Mouse (Mus musculus): ENCODE measurements around the gene Wscd2. TPM values are rescaled to one million over a fixed set of nuclear protein-coding genes. Genes with fewer than 3 reads are reported as not detected.

The Wscd2 gene
- total RNA-seq, 1 experiment, result 2.6 TPM

DNA sequence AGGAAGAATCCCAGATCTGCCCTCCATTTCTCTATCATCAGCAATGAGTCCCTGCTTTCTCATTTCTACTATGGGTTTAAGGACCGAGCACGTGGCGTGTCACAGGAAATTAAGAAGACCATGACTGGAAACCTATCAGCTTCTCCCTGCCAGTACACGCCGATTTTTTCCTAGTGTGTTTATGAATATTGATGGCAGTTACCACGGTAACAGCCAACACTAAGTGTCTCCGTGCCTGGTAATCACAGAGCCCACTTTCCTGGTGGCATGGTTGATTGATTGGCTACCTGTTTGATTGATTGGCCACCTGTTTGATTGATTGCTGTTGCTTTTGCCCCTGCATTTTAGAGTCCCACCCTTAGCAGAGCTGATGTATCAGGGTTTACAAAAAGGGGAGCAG is 30.2 kb upstream of the Wscd2 start:
- TF ChIP-seq HCFC1 (IDR thresholded peaks at IDR 0.05; ENCODE audit: borderline replicate concordance, insufficient read depth, low read length) (no peak), MAFK (IDR thresholded peaks at IDR 0.05; ENCODE audit: insufficient read depth, low read depth, low read length) (no peak), ZC3H11A (IDR thresholded peaks at IDR 0.05; ENCODE audit: borderline replicate concordance, low read depth, low read length) (no peak), ZNF384 (IDR thresholded peaks at IDR 0.05; ENCODE audit: low read depth, low read length) (no peak), CHD2 (IDR thresholded peaks at IDR 0.05; ENCODE audit: low read depth, low read length) (no peak)
- Histone ChIP-seq H3K4me1 (ENCODE audit: control insufficient read depth in 2 of 2, insufficient read depth in 2 of 2, low read length in 2 of 2, poor library complexity in 1 of 2) (peaks cover 2 to 8% of the 10 kb centered on the region in 2 experiments; a peak in 2 of 4 replicates), H3K4me3 (ENCODE audit: insufficient read depth in 1 of 2, low read depth in 1 of 2, low read length in 2 of 2, poor library complexity in 1 of 2, severe bottlenecking in 1 of 2) (no peak overlapping the region), H3K27ac (ENCODE audit: insufficient read depth, low read depth, low read length, poor library complexity, severe bottlenecking) (no peak overlapping the region), H3K9me3 (ENCODE audit: control insufficient read depth, insufficient read depth, low read depth, low read length) (no peaks in the 10 kb centered on the region), H3K36me3 (ENCODE audit: control insufficient read depth, insufficient read depth, low read length, poor library complexity, severe bottlenecking) (no peaks in the 10 kb centered on the region), H3K9ac (ENCODE audit: insufficient read depth, low read depth, low read length, poor library complexity, severe bottlenecking) (no peak overlapping the region)
- DNase-seq (ENCODE audit: low read depth, low spot score), result no peak
- in situ Hi-C loops (cut with MboI; ENCODE audit: low sequenced_read_pairs in 2 of 2, unreplicated experiment in 2 of 2), result no loop called here

DNA sequence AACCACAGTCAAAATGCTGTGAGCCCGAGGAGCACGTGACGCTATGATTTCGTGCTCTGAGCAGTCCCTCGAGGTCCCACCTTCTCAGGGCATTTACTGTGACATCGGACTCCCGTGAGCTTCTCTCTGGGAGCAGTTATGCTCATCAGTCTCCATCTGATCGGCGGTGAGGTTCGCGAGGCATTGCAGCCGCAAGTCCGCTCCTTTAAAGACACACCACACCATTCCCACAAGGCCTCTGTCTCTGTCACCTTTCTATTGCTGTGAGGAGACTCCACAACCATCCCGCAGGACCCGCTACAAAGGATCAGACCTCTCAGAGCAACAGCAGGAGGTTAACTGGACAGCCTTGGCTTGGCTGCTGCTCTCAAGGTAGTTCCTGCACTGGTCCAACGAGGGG is 28.6 kb upstream of the Wscd2 start:
- peaks cover 2 to 10% of the 10 kb centered on the region in 2 experiments; a peak in 2 of 4 replicates for H3K4me1 ChIP-seq (ENCODE audit: control insufficient read depth in 2 of 2, insufficient read depth in 2 of 2, low read length in 2 of 2, poor library complexity in 1 of 2)
- TF ChIP-seq CHD2 (IDR thresholded peaks at IDR 0.05; ENCODE audit: low read depth, low read length) (no peak), MAFK (IDR thresholded peaks at IDR 0.05; ENCODE audit: insufficient read depth, low read depth, low read length) (no peak), ZC3H11A (IDR thresholded peaks at IDR 0.05; ENCODE audit: borderline replicate concordance, low read depth, low read length) (no peak), ZNF384 (IDR thresholded peaks at IDR 0.05; ENCODE audit: low read depth, low read length) (no peak), HCFC1 (IDR thresholded peaks at IDR 0.05; ENCODE audit: borderline replicate concordance, insufficient read depth, low read length) (no peak)
- no peaks in the 10 kb centered on the region for H3K36me3 ChIP-seq (ENCODE audit: control insufficient read depth, insufficient read depth, low read length, poor library complexity, severe bottlenecking)
- peak overlapping the region; percentile 16 to 28; a peak in 2 of 4 replicates for H3K4me3 ChIP-seq (ENCODE audit: insufficient read depth in 1 of 2, low read depth in 1 of 2, low read length in 2 of 2, poor library complexity in 1 of 2, severe bottlenecking in 1 of 2)
- peak overlapping the region; percentile 10; the same call in 1 of the 2 replicates for H3K9ac ChIP-seq (ENCODE audit: insufficient read depth, low read depth, low read length, poor library complexity, severe bottlenecking)
- DNase-seq (ENCODE audit: low read depth, low spot score), result no peak
- H3K9me3 ChIP-seq (ENCODE audit: control insufficient read depth, insufficient read depth, low read depth, low read length), result no peaks in the 10 kb centered on the region
- in situ Hi-C loops (cut with MboI; ENCODE audit: low sequenced_read_pairs in 2 of 2, unreplicated experiment in 2 of 2), result no loop called here
- no peak overlapping the region for H3K27ac ChIP-seq (ENCODE audit: insufficient read depth, low read depth, low read length, poor library complexity, severe bottlenecking)

DNA sequence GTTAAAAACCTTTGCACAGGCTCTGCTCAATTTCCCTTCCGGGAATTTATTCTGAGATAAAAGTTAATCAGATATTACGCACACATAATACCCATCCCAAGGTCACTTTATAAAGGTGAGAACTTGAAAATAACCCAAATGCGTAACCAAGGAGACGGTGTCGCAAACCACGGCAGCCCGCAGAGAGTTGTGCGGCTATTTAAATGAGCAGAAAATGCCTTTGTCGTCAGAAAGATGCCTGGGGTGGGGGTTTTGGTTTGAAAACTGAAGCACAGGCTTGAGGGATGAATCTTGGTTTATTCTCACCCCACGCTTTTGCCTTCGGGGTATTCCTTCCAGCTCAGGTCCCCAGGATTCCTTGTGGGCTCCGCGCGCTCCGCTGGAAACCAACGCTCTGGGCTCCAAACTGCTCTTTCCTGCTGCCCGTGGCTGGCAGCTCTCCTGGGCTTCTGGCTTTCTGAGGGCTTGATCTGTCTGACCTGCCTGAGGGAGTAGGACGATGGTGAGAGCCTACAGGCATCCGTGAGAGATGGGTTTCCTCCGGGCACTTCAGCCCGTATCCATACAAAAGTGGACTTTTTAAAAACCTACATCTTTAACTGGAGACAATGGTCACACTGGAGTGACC is 28.0 kb upstream of the Wscd2 start:
- Histone ChIP-seq H3K27ac (ENCODE audit: insufficient read depth, low read depth, low read length, poor library complexity, severe bottlenecking) (no peak overlapping the region), H3K9me3 (ENCODE audit: control insufficient read depth, insufficient read depth, low read depth, low read length) (no peaks in the 10 kb centered on the region), H3K4me3 (ENCODE audit: insufficient read depth in 1 of 2, low read depth in 1 of 2, low read length in 2 of 2, poor library complexity in 1 of 2, severe bottlenecking in 1 of 2) (peak overlapping the region; percentile 16 to 28; a peak in 3 of 4 replicates), H3K9ac (ENCODE audit: insufficient read depth, low read depth, low read length, poor library complexity, severe bottlenecking) (0 out of 2 replicates have a peak overlapping the region, but pooled peaks have one; percentile 28), H3K36me3 (ENCODE audit: control insufficient read depth, insufficient read depth, low read length, poor library complexity, severe bottlenecking) (no peaks in the 10 kb centered on the region), H3K4me1 (ENCODE audit: control insufficient read depth in 2 of 2, insufficient read depth in 2 of 2, low read length in 2 of 2, poor library complexity in 1 of 2) (peaks cover 2 to 11% of the 10 kb centered on the region in 2 experiments; a peak in 2 of 4 replicates)
- no peak for TF ChIP-seq HCFC1 (IDR thresholded peaks at IDR 0.05; ENCODE audit: borderline replicate concordance, insufficient read depth, low read length)
- no peak for TF ChIP-seq MAFK (IDR thresholded peaks at IDR 0.05; ENCODE audit: insufficient read depth, low read depth, low read length)
- TF ChIP-seq ZNF384 (IDR thresholded peaks at IDR 0.05; ENCODE audit: low read depth, low read length), result no peak
- no peak for TF ChIP-seq ZC3H11A (IDR thresholded peaks at IDR 0.05; ENCODE audit: borderline replicate concordance, low read depth, low read length)
- TF ChIP-seq CHD2 (IDR thresholded peaks at IDR 0.05; ENCODE audit: low read depth, low read length), result no peak
- in situ Hi-C loops (cut with MboI; ENCODE audit: low sequenced_read_pairs in 2 of 2, unreplicated experiment in 2 of 2), result no loop called here
- DNase-seq (ENCODE audit: low read depth, low spot score), result no peak

DNA sequence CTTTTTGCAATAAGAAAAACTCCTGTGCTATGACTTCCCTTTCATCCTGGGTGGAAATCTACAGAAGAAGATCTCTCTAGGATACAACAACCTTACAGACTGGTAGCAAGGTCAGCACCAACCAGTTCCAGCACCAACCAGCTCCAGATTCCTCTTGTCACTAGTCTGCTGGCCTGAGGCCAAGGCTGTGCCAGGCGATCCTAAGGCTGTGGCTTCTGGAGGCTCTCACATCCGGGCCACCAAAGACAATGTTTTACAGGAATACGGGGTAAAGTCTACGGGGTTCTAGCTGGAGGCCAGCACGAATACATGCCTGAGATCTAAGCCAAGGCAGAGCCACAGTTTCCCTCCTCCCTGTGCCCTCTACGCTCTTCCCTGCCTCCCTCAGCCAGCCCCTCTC is 25.4 kb upstream of the Wscd2 start:
- TF ChIP-seq HCFC1 (IDR thresholded peaks at IDR 0.05; ENCODE audit: borderline replicate concordance, insufficient read depth, low read length), result no peak
- no peak for TF ChIP-seq MAFK (IDR thresholded peaks at IDR 0.05; ENCODE audit: insufficient read depth, low read depth, low read length)
- no peak for TF ChIP-seq ZNF384 (IDR thresholded peaks at IDR 0.05; ENCODE audit: low read depth, low read length)
- no peak for TF ChIP-seq ZC3H11A (IDR thresholded peaks at IDR 0.05; ENCODE audit: borderline replicate concordance, low read depth, low read length)
- TF ChIP-seq CHD2 (IDR thresholded peaks at IDR 0.05; ENCODE audit: low read depth, low read length), result no peak
- no peak for DNase-seq (ENCODE audit: low read depth, low spot score)
- no peaks in the 10 kb centered on the region for H3K36me3 ChIP-seq (ENCODE audit: control insufficient read depth, insufficient read depth, low read length, poor library complexity, severe bottlenecking)
- H3K27ac ChIP-seq (ENCODE audit: insufficient read depth, low read depth, low read length, poor library complexity, severe bottlenecking), result no peak overlapping the region
- no peak overlapping the region for H3K4me3 ChIP-seq (ENCODE audit: insufficient read depth in 1 of 2, low read depth in 1 of 2, low read length in 2 of 2, poor library complexity in 1 of 2, severe bottlenecking in 1 of 2)
- in situ Hi-C loops (cut with MboI; ENCODE audit: low sequenced_read_pairs in 2 of 2, unreplicated experiment in 2 of 2), result no loop called here
- H3K9ac ChIP-seq (ENCODE audit: insufficient read depth, low read depth, low read length, poor library complexity, severe bottlenecking), result no peak overlapping the region
- no peaks in the 10 kb centered on the region for H3K9me3 ChIP-seq (ENCODE audit: control insufficient read depth, insufficient read depth, low read depth, low read length)
- H3K4me1 ChIP-seq (ENCODE audit: control insufficient read depth in 2 of 2, insufficient read depth in 2 of 2, low read length in 2 of 2, poor library complexity in 1 of 2), result peaks cover 2 to 22% of the 10 kb centered on the region in 2 experiments; a peak in 2 of 4 replicates
